Mouse (Mus musculus): ENCODE measurements around the gene Stx2.
"Not testable (repeated sequence)": the region's sequence is repeated elsewhere in the genome, so short reads cannot be mapped to it uniquely, and the experiment has no call there.

Gene Stx2

GRCm38 (mm10) chr5:129009577-129009976 lies 1.2 kb upstream of the Stx2 start:
- no peak for DNase-seq (ENCODE audit: low spot score in 2 of 2)

GRCm38 (mm10) chr5:129008008-129008407 lies 366 bp downstream of the Stx2 start:
- no peak for DNase-seq (ENCODE audit: low spot score in 2 of 2)

- no peak for DNase-seq (ENCODE audit: low spot score in 2 of 2)
These were observed 1.0 kb downstream of the Stx2 start for GRCm38 (mm10) chr5:129007105-129007957.

- DNase-seq (ENCODE audit: low spot score in 2 of 2): no peak
These were observed 2.2 kb downstream of the Stx2 start for GRCm38 (mm10) chr5:129006031-129006788.

GRCm38 (mm10) chr5:129005416-129005815 lies 3.0 kb downstream of the Stx2 start:
- no peak for DNase-seq (ENCODE audit: low spot score in 2 of 2)

- no peak for DNase-seq (ENCODE audit: low spot score in 2 of 2)
These were observed 5.8 kb downstream of the Stx2 start for GRCm38 (mm10) chr5:129002571-129003011.

- no peak for DNase-seq (ENCODE audit: low spot score in 2 of 2)
These were observed 7.5 kb downstream of the Stx2 start for GRCm38 (mm10) chr5:129000706-129001468.

GRCm38 (mm10) chr5:128987141-128987954 lies 21.0 kb downstream of the Stx2 start:
- no peak for DNase-seq (ENCODE audit: low spot score in 2 of 2)

- DNase-seq (ENCODE audit: low spot score in 2 of 2): no peak
These were observed 22.4 kb downstream of the Stx2 start for GRCm38 (mm10) chr5:128985946-128986345.

- no peak for DNase-seq (ENCODE audit: low spot score in 2 of 2)
These were observed 23.8 kb downstream of the Stx2 start for GRCm38 (mm10) chr5:128984536-128984935.

- DNase-seq (ENCODE audit: low spot score in 2 of 2): peak; percentile 35 to 64
These were observed 26.8 kb downstream of the Stx2 start for GRCm38 (mm10) chr5:128981607-128982006.

GRCm38 (mm10) chr5:128980857-128981256 lies 27.5 kb downstream of the Stx2 start:
- no peak for DNase-seq (ENCODE audit: low spot score in 2 of 2)

- no peak for DNase-seq (ENCODE audit: low spot score in 2 of 2)
These were observed 29.4 kb downstream of the Stx2 start for GRCm38 (mm10) chr5:128978957-128979356.

GRCm38 (mm10) chr5:128977466-128977865 lies 30.9 kb downstream of the Stx2 start:
- DNase-seq (ENCODE audit: low spot score in 2 of 2): not testable (repeated sequence)

GRCm38 (mm10) chr5:128976266-128976665 lies 32.1 kb downstream of the Stx2 start:
- DNase-seq (ENCODE audit: low spot score in 2 of 2): no peak

GRCm38 (mm10) chr5:128971298-128971697 lies 37.1 kb downstream of the Stx2 start:
- peak; percentile 17 to 52 for DNase-seq (ENCODE audit: low spot score in 2 of 2)

GRCm38 (mm10) chr5:128970878-128971277 lies 37.5 kb downstream of the Stx2 start:
- DNase-seq (ENCODE audit: low spot score in 2 of 2): no peak

- DNase-seq (ENCODE audit: low spot score in 2 of 2): no peak
These were observed 44.0 kb downstream of the Stx2 start for GRCm38 (mm10) chr5:128964353-128964752.

GRCm38 (mm10) chr5:128958916-128959315 lies 49.5 kb downstream of the Stx2 start:
- no peak for DNase-seq (ENCODE audit: low spot score in 2 of 2)

- DNase-seq (ENCODE audit: low spot score in 2 of 2): not testable (repeated sequence)
These were observed 54.0 kb downstream of the Stx2 start for GRCm38 (mm10) chr5:128954371-128954770.

Measured in urinary bladder, adult 18-20 months (tissue).